Mouse (Mus musculus) inflammation-experienced regulatory T-cells (primary cell): ENCODE measurements around the gene Tanc2. TPM values are rescaled to one million over a fixed set of nuclear protein-coding genes. Genes with fewer than 3 reads are reported as not detected.

Experiments
- polyA plus RNA-seq, 2 experiments: library from polyadenylated mRNA; unstranded; fragments of 100-300 nt; shearing (Covaris generic); gene quantifications; one replicate each; pipeline ENCODE4 v1.2.1; 2017

Gene Tanc2
- polyA plus RNA-seq = 1 to 10 TPM; 5.7 to 9.7 TPM

GRCm38 (mm10) chr11:105589877-105590641, at the start of gene Tanc2:
TSS of gene Tanc2 (plus strand) at chr11:105589986.

DNA sequence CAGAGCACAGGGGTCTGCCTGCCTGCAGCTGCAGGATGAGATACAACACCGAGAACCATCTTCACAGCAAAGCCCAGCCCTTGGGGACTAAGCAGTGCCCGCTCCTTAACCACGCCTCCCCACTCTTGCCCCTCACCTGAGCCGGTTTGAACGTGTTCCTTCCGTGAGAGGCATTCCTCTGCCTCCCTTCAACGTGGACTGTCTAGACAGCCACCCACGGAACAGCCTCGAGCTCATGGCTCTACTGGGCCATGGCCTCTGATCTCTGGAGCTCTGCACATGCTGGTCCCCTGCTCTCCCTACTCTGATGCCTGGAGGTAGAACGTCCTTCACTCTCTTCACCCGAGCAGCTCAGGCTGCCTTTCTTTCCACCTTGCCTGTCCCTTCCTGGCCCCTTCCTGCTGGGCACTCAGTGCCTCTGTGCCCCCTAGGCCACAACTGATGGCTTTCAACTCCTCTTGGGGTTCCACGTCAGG, 363.2 kb downstream of the Tanc2 start, which contains the start of gene Cyb561:
Gene Cyb561 (minus strand): TSS at position 426 of the 476 bp plus-strand sequence.

GRCm38 (mm10) chr11:105967741-105968574, 378.2 kb downstream of the Tanc2 start, which contains the start of gene Ace:
TSS of gene Ace (plus strand) at chr11:105967945.

Other genes starting within 250 kb of the Tanc2 start
- gene March10, start 133.3 kb upstream of the Tanc2 start, polyA plus RNA-seq = under 1 TPM in 1 of 2 experiments, not detected in 1; 0.10 TPM